Mouse (Mus musculus) bone marrow macrophage, adult 2 months (primary cell): Measurements from ENCODE around the gene Lrrc38.

Source experiments
- CTCF ChIP-seq: IDR thresholded peaks from 2 replicates; pipeline ENCODE4 v1.5.1; 2012; ENCODE audit warnings: low read depth, mild to moderate bottlenecking, low read length, moderate library complexity
- POLR2A ChIP-seq: IDR thresholded peaks from 2 replicates; pipeline ENCODE4 v1.6.1; 2012; ENCODE audit warnings: mild to moderate bottlenecking, low read depth, low read length, borderline replicate concordance

- TF ChIP-seq CTCF (no peak), POLR2A (no peak)
These were observed 29.9 kb downstream of the Lrrc38 start for GRCm38 (mm10) chr4:143379480-143379879.
